Mouse (Mus musculus): ENCODE measurements around the gene Ank2. TPM values are rescaled to one million over a fixed set of nuclear protein-coding genes. Genes with fewer than 3 reads are reported as not detected.

The Ank2 gene
- polyA plus RNA-seq, 1 experiment, result 1.1 TPM

GRCm38 (mm10) chr3:127512794-127513335, 13.7 kb upstream of the Ank2 start:
- 74% methylated on average over 15 of the region's 15 CpGs for WGBS
- no peak overlapping the region for H3K27ac ChIP-seq (ENCODE audit: insufficient read depth, low read depth, low read length)
- no peaks in the 10 kb centered on the region for H3K36me3 ChIP-seq (ENCODE audit: control insufficient read depth, insufficient read depth, low read length)
- H3K4me3 ChIP-seq (ENCODE audit: low read depth, low read length), result no peak overlapping the region
- H3K4me1 ChIP-seq (ENCODE audit: control insufficient read depth, insufficient read depth, insufficient read length, low read length), result no peaks in the 10 kb centered on the region
- no peaks in the 10 kb centered on the region for H3K27me3 ChIP-seq (ENCODE audit: control insufficient read depth, insufficient read depth, low read length)
- TF ChIP-seq CTCF (IDR thresholded peaks at IDR 0.05; ENCODE audit: extremely low read depth, insufficient read length, insufficient replicate concordance, low read depth, low read length) (no peak), POLR2A (IDR thresholded peaks at IDR 0.05; ENCODE audit: low read depth, low read length) (no peak)

- no peak for TF ChIP-seq CTCF (IDR thresholded peaks at IDR 0.05; ENCODE audit: extremely low read depth, insufficient read length, insufficient replicate concordance, low read depth, low read length)
- no peak for TF ChIP-seq POLR2A (IDR thresholded peaks at IDR 0.05; ENCODE audit: low read depth, low read length)
- no peaks in the 10 kb centered on the region for H3K27me3 ChIP-seq (ENCODE audit: control insufficient read depth, insufficient read depth, low read length)
- no peak overlapping the region for H3K27ac ChIP-seq (ENCODE audit: insufficient read depth, low read depth, low read length)
- no peaks in the 10 kb centered on the region for H3K4me1 ChIP-seq (ENCODE audit: control insufficient read depth, insufficient read depth, insufficient read length, low read length)
- WGBS, result 82% methylated on average over 12 of the region's 12 CpGs
- H3K4me3 ChIP-seq (ENCODE audit: low read depth, low read length), result no peak overlapping the region
- H3K36me3 ChIP-seq (ENCODE audit: control insufficient read depth, insufficient read depth, low read length), result no peaks in the 10 kb centered on the region
Observed at GRCm38 (mm10) chr3:127511786-127512746, 12.9 kb upstream of the Ank2 start.

DNA sequence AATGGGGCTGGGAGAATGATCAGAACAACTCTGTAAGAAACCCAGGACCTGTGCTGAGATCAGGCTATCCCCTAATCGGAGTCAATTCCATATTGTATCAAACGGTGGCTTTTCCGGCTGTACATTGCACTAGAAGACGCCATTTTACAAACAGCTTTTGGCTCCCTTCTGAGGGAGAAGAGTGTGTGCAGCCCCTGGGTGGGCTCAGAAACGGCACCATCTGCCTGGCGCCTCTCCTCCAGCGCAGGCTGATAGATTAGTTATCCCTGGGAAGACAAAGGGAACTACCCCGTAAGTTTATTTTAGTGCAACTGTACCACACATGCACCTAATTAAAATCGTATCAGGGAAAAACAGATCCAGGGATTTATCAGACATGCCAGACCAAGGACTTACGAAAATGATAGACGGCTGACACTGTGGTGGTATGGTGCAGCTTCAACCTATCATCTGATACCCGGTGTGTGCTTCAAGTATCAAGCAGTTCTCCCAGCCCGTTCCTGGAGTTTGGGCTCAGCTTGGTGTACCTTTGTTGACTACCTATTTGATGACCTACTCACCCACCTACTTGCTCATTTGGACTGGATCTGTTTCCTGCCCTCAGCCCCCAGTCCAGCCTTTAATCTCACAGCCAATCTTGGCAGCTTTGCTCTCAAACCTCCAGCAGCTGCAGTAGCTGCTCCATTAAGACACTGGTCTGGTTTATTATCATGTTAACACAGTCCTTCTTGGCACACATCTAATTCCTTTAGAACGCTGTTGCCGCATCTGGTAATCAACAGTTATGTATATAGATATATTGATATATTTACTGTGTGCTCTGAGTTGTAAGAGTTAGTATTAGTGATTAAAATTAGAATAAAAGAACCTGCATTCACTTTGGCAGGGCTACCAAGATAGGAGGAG, 9.0 kb upstream of the Ank2 start:
- Histone ChIP-seq H3K36me3 (ENCODE audit: control insufficient read depth, insufficient read depth, low read length) (no peaks in the 10 kb centered on the region), H3K4me1 (ENCODE audit: control insufficient read depth, insufficient read depth, insufficient read length, low read length) (no peaks in the 10 kb centered on the region), H3K4me3 (ENCODE audit: low read depth, low read length) (no peak overlapping the region), H3K27ac (ENCODE audit: insufficient read depth, low read depth, low read length) (no peak overlapping the region), H3K27me3 (ENCODE audit: control insufficient read depth, insufficient read depth, low read length) (no peaks in the 10 kb centered on the region; the same call in 1 of the 2 replicates)
- 81% methylated on average over 15 of the region's 15 CpGs for WGBS
- TF ChIP-seq CTCF (IDR thresholded peaks at IDR 0.05; ENCODE audit: extremely low read depth, insufficient read length, insufficient replicate concordance, low read depth, low read length), result no peak
- no peak for TF ChIP-seq POLR2A (IDR thresholded peaks at IDR 0.05; ENCODE audit: low read depth, low read length)

DNA sequence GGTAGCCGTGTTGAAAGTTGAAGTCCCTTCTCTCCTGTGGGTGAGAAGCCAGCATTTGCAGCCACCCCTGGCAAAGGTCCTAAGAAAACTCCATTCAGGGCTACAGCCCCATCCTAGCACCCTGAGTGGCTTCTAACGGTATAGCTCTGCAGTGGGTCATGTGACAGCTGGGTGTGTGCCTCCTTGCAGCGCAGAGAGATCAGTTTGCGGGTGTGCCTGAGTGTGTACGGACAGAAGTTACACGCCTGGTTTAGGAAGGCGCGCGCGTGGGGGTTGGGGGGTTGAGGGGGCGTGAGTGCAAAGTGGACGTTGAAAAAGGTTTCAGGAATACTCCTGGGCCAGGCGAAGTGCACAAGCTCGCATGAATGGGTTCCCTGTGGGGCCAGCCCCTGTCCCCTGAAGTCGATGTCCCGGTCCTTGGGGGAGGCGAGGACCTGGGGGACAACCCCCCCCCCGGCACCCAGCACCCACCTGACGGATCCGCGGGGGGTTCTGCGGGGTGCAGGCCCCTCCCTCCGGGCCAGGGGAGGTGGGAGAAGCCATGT, 881 bp downstream of the Ank2 start:
- Histone ChIP-seq H3K27me3 (ENCODE audit: control insufficient read depth, insufficient read depth, low read length) (peaks cover 20% of the 10 kb centered on the region), H3K4me1 (ENCODE audit: control insufficient read depth, insufficient read depth, insufficient read length, low read length) (no peaks in the 10 kb centered on the region; the same call in 1 of the 2 replicates), H3K4me3 (ENCODE audit: low read depth, low read length) (peak overlapping the region; percentile 66), H3K27ac (ENCODE audit: insufficient read depth, low read depth, low read length) (no peak overlapping the region), H3K36me3 (ENCODE audit: control insufficient read depth, insufficient read depth, low read length) (no peaks in the 10 kb centered on the region)
- WGBS, result 3% methylated on average over 23 of the region's 23 CpGs
- TF ChIP-seq POLR2A (IDR thresholded peaks at IDR 0.05; ENCODE audit: low read depth, low read length), result no peak; the same call in 1 of the 2 replicates
- TF ChIP-seq CTCF (IDR thresholded peaks at IDR 0.05; ENCODE audit: extremely low read depth, insufficient read length, insufficient replicate concordance, low read depth, low read length), result no peak

GRCm38 (mm10) chr3:127492663-127493062, 6.5 kb downstream of the Ank2 start:
- TF ChIP-seq CTCF (IDR thresholded peaks at IDR 0.05; ENCODE audit: extremely low read depth, insufficient read length, insufficient replicate concordance, low read depth, low read length), result no peak
- no peak for TF ChIP-seq POLR2A (IDR thresholded peaks at IDR 0.05; ENCODE audit: low read depth, low read length)
- H3K4me1 ChIP-seq (ENCODE audit: control insufficient read depth, insufficient read depth, insufficient read length, low read length), result no peaks in the 10 kb centered on the region
- no peaks in the 10 kb centered on the region for H3K36me3 ChIP-seq (ENCODE audit: control insufficient read depth, insufficient read depth, low read length)
- 0 out of 2 replicates have a peak, but pooled peaks cover 2% of the 10 kb centered on the region for H3K27me3 ChIP-seq (ENCODE audit: control insufficient read depth, insufficient read depth, low read length)
- WGBS, result 77% methylated on average over 3 of the region's 3 CpGs
- H3K4me3 ChIP-seq (ENCODE audit: low read depth, low read length), result no peak overlapping the region
- H3K27ac ChIP-seq (ENCODE audit: insufficient read depth, low read depth, low read length), result no peak overlapping the region

DNA sequence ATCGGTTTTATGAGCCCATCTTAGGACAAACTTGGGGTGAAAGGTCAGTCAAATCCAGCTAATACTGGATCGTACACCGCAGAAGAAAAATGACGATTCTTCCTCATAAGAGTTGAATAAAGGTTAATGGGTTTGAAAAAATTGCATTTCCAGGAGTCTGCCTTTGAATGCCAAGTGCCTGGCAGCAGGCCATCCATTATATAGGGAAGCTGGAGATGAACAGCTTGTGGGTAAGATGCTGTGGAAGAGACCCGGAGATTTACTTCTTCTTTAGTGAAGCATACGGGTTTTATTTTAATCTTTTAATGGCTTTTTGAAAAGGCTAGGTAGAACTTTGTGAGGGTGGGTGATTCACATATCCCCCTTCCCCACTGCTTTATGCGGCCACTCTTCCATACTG, 11.8 kb downstream of the Ank2 start:
- H3K4me3 ChIP-seq (ENCODE audit: low read depth, low read length), result no peak overlapping the region
- H3K36me3 ChIP-seq (ENCODE audit: control insufficient read depth, insufficient read depth, low read length), result no peaks in the 10 kb centered on the region
- TF ChIP-seq CTCF (IDR thresholded peaks at IDR 0.05; ENCODE audit: extremely low read depth, insufficient read length, insufficient replicate concordance, low read depth, low read length) (no peak), POLR2A (IDR thresholded peaks at IDR 0.05; ENCODE audit: low read depth, low read length) (no peak)
- no peaks in the 10 kb centered on the region for H3K4me1 ChIP-seq (ENCODE audit: control insufficient read depth, insufficient read depth, insufficient read length, low read length)
- H3K27ac ChIP-seq (ENCODE audit: insufficient read depth, low read depth, low read length), result no peak overlapping the region
- no peaks in the 10 kb centered on the region for H3K27me3 ChIP-seq (ENCODE audit: control insufficient read depth, insufficient read depth, low read length)
- WGBS, result 66% methylated on average over 7 of the region's 7 CpGs

All from small intestine, adult 2 months (tissue).